Mouse (Mus musculus) limb, embryonic 14.5 days (tissue): Measurements from ENCODE around the gene Ly6g6c. TPM values are rescaled to one million over a fixed set of nuclear protein-coding genes. Genes with fewer than 3 reads are reported as not detected.

Experiments used
- ATAC-seq: fragments of 200-750 bp; cut with Nextera tagmentation; 2 replicates; pipeline ENCODE4 v1.8.0; 2017; ENCODE audit warnings: low read depth, moderate number of reproducible peaks, moderate TSS enrichment; ENCODE audit not compliant: low FRiP score
- DNase-seq: peaks from one replicate; pipeline ENCODE4 v3.0.0-alpha.2; 2015; ENCODE audit warnings: low spot score
- H3K27ac ChIP-seq: fragments of 300-500 bp; sonication (generic); replicated peaks from 2 replicates; pipeline ENCODE4 v1.5.1; 2014; ENCODE audit warnings: low read depth, mild to moderate bottlenecking, low read length, moderate library complexity, mixed read lengths
- H3K27me3 ChIP-seq: fragments of 300-500 bp; sonication (generic); 2 replicates; pipeline ENCODE4 v1.6.1; 2014; ENCODE audit warnings: low read length, mixed read lengths; ENCODE audit not compliant: control insufficient read depth, insufficient read depth
- H3K36me3 ChIP-seq: fragments of 300-500 bp; sonication (generic); 2 replicates; pipeline ENCODE4 v1.6.1; 2014; ENCODE audit warnings: mild to moderate bottlenecking, low read length, moderate library complexity, mixed read lengths; ENCODE audit not compliant: control insufficient read depth, insufficient read depth
- H3K4me1 ChIP-seq: fragments of 300-500 bp; sonication (generic); 2 replicates; pipeline ENCODE4 v1.6.1; 2014; ENCODE audit warnings: antibody characterized with exemption, low read length, mixed read lengths; ENCODE audit not compliant: control insufficient read depth, insufficient read depth
- H3K4me2 ChIP-seq: fragments of 300-500 bp; sonication (generic); replicated peaks from 2 replicates; pipeline ENCODE4 v1.6.1; 2014; ENCODE audit warnings: low read depth, mild to moderate bottlenecking, low read length, moderate library complexity; ENCODE audit not compliant: severe bottlenecking
- H3K4me3 ChIP-seq: fragments of 300-500 bp; sonication (generic); replicated peaks from 2 replicates; pipeline ENCODE4 v1.5.1; 2014; ENCODE audit warnings: low read length
- H3K9ac ChIP-seq: fragments of 300-500 bp; sonication (generic); 2 replicates; pipeline ENCODE4 v1.6.1; 2014; ENCODE audit warnings: mild to moderate bottlenecking, low read depth, low read length, moderate library complexity; ENCODE audit not compliant: severe bottlenecking
- H3K9me3 ChIP-seq: fragments of 300-500 bp; sonication (generic); 2 replicates; pipeline ENCODE4 v1.6.1; 2016; ENCODE audit warnings: low read length; ENCODE audit not compliant: control insufficient read depth
- POLR2A ChIP-seq: fragments of 200-500 bp; IDR thresholded peaks from 2 replicates; pipeline ENCODE4 v1.8.0; 2012; ENCODE audit warnings: inconsistent platforms, mild to moderate bottlenecking, moderate library complexity, borderline replicate concordance; ENCODE audit not compliant: insufficient read depth, insufficient read length; ENCODE audit errors: extremely low read depth
- WGBS: fragments of 180-500 bp; shearing (Covaris S2); extraction: QIAGEN DNeasy Blood & Tissue Kit; methylation state at CpG from one replicate; pipeline ENCODE4 v1.1.7; 2014; 5-methylcytosine and 5-hydroxymethylcytosine counted together
- polyA plus RNA-seq, 2 experiments: library from polyadenylated mRNA; depleted of rRNA in 1 of 2; stranded (reverse) in 1 of 2; unstranded in 1 of 2; fragments of >200 nt; fragmentation: Nextera tagmentation in 1 of 2; extraction: Ambion mirVana in 1 of 2; gene quantifications; 2 replicates each; pipeline versions ENCODE4 v1.2.1 to v1.2.3; 2012 to 2014

The Ly6g6c gene
- polyA plus RNA-seq, 2 experiments: 5.5 to 22.3 TPM

GRCm38 (mm10) chr17:35080248-35080647 is 15.1 kb downstream of the Ly6g6c start:
- no peak overlapping the region for H3K9ac ChIP-seq
- WGBS: 49% methylated on average over 6 of the region's 6 CpGs
- no peak for DNase-seq
- H3K9me3 ChIP-seq: no peaks in the 10 kb centered on the region
- no peak for TF ChIP-seq POLR2A
- H3K4me3 ChIP-seq: no peak overlapping the region
- peaks cover 5% of the 10 kb centered on the region; the same call in 1 of the 2 replicates for H3K4me1 ChIP-seq
- H3K4me2 ChIP-seq: no peak overlapping the region
- H3K36me3 ChIP-seq: no peaks in the 10 kb centered on the region
- ATAC-seq: no peak
- no peaks in the 10 kb centered on the region for H3K27me3 ChIP-seq
- no peak overlapping the region for H3K27ac ChIP-seq

GRCm38 (mm10) chr17:35080710-35081109 is 15.5 kb downstream of the Ly6g6c start:
- no peak for TF ChIP-seq POLR2A

GRCm38 (mm10) chr17:35082841-35083576 is 17.8 kb downstream of the Ly6g6c start:
- no peaks in the 10 kb centered on the region for H3K36me3 ChIP-seq
- no peaks in the 10 kb centered on the region for H3K27me3 ChIP-seq
- H3K9me3 ChIP-seq: no peaks in the 10 kb centered on the region
- H3K4me2 ChIP-seq: no peak overlapping the region
- DNase-seq (no peak), ATAC-seq (no peak)
- no peak overlapping the region for H3K9ac ChIP-seq
- H3K27ac ChIP-seq: no peak overlapping the region
- 80% methylated on average over 16 of the region's 16 CpGs for WGBS
- no peak overlapping the region for H3K4me3 ChIP-seq
- H3K4me1 ChIP-seq: peaks cover under 1% of the 10 kb centered on the region; the same call in 1 of the 2 replicates
- TF ChIP-seq POLR2A: no peak

More at GRCm38 (mm10) chr17:35080710-35081109, 15.5 kb downstream of the Ly6g6c start:
- no peak overlapping the region for H3K9ac ChIP-seq
- no peak for DNase-seq
- peaks cover 5% of the 10 kb centered on the region; the same call in 1 of the 2 replicates for H3K4me1 ChIP-seq
- no peaks in the 10 kb centered on the region for H3K27me3 ChIP-seq
- no peak overlapping the region for H3K27ac ChIP-seq
- H3K4me2 ChIP-seq: no peak overlapping the region
- H3K9me3 ChIP-seq: no peaks in the 10 kb centered on the region
- ATAC-seq: no peak
- no peaks in the 10 kb centered on the region for H3K36me3 ChIP-seq
- H3K4me3 ChIP-seq: no peak overlapping the region
- WGBS: 94% methylated on average over 4 of the region's 4 CpGs

- Histone ChIP-seq H3K27me3 (no peaks in the 10 kb centered on the region), H3K27ac (no peak overlapping the region), H3K4me1 (no peaks in the 10 kb centered on the region), H3K9me3 (no peaks in the 10 kb centered on the region), H3K36me3 (no peaks in the 10 kb centered on the region), H3K9ac (no peak overlapping the region), H3K4me3 (no peak overlapping the region), H3K4me2 (no peak overlapping the region)
- TF ChIP-seq POLR2A: no peak
- WGBS: 83% methylated on average over 3 of the region's 3 CpGs
- no peak for ATAC-seq
- DNase-seq: no peak
Observed at GRCm38 (mm10) chr17:35083929-35084497, 18.8 kb downstream of the Ly6g6c start.

GRCm38 (mm10) chr17:35085208-35085865 is 20.1 kb downstream of the Ly6g6c start, which contains the start of gene Ly6g6f:
Ly6g6f (minus strand) TSS chr17:35085610.
- Histone ChIP-seq H3K27ac (no peak within 1 kb of the TSS), H3K27me3 (no peaks in the 10 kb centered on the region), H3K4me2 (no peak within 1 kb of the TSS), H3K4me3 (no peak within 1 kb of the TSS), H3K9me3 (no peaks in the 10 kb centered on the region), H3K9ac (no peak within 1 kb of the TSS), H3K4me1 (peaks cover 5% of the 10 kb centered on the region), H3K36me3 (no peaks in the 10 kb centered on the region)
- no peak for ATAC-seq
- WGBS: 70% methylated on average over 7 of the region's 7 CpGs
- no peak for TF ChIP-seq POLR2A
- DNase-seq: no peak
